Mouse (Mus musculus): Measurements from ENCODE around the gene E2f4. TPM values are rescaled to one million over a fixed set of nuclear protein-coding genes. Genes with fewer than 3 reads are reported as not detected.

The E2f4 gene
- total and polyA plus RNA-seq, 3 experiments, result 39.9 to 198 (median 51.0) TPM

DNA sequence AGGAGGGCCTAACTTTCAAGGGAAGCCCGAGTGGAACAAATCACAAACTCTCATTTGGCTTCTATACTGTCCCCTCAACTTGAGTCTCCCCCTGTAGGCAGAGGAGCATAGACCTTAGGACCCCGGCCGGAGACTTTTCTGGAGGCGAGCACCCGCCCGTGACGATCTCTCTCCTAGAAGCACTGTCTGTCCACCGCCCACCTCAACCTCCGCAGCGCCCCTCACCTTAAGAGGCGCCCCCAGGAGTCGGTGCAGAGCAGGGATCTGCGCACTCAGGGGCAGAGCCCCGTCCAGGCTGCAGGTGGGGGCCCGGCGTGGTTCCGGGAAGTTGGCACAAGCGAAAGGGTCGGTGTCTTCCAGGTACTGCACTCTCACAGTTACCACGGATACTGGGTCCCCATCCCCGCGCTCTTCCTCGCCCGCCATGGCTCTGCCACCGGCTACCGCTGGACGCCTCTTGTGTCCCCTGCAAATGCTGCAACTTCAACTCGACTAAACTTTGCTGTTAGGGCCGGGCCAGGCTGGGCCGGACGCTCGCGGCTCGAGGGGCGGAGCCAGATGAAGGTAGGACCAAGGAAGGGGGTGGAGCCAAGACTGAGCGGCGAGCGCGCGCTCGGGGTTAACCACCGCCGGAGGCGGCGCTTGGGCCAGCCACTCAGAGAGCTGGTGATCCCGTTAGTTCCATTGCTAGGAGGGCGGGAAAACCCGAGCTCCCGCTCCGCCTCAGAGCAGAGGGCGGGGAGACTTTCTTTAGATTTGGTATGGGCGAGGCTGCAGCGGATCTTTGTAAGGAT lies 50.2 kb downstream of the E2f4 start, which contains the start of gene Fhod1 (continued):
- TF ChIP-seq ZKSCAN1 (IDR thresholded peaks at IDR 0.05; ENCODE audit: borderline replicate concordance, low read depth, low read length) (no peak), CTCF (conservative IDR thresholded peaks at IDR 0.05 in 1 of 2, IDR thresholded peaks at IDR 0.05 in 1 of 2; ENCODE audit: low read depth in 2 of 2, low read length in 2 of 2) (peak in 1 of 2 experiments; percentile 40; a peak in 2 of 4 replicates), MXI1 (IDR thresholded peaks at IDR 0.05; ENCODE audit: low read depth, low read length) (no peak), HCFC1 (IDR thresholded peaks at IDR 0.05; ENCODE audit: low read depth, low read length) (peak; percentile 38; the same call in 1 of the 2 replicates), ZMIZ1 (IDR thresholded peaks at IDR 0.05; ENCODE audit: low read depth, low read length) (no peak), USF2 (conservative IDR thresholded peaks at IDR 0.05; ENCODE audit: low read depth, low read length) (no peak), RAD21 (IDR thresholded peaks at IDR 0.05; ENCODE audit: low read depth, low read length) (no peak), TBP (conservative IDR thresholded peaks at IDR 0.05; ENCODE audit: low read depth, low read length) (no peak), IRF4 (IDR thresholded peaks at IDR 0.05; ENCODE audit: low read depth, low read length) (no peak; the same call in 1 of the 2 replicates), TCF12 (IDR thresholded peaks at IDR 0.05; ENCODE audit: low read depth, low read length) (peak; percentile 59; the same call in 1 of the 2 replicates), KAT2A (IDR thresholded peaks at IDR 0.05; ENCODE audit: insufficient replicate concordance, low read length) (no peak), CHD1 (IDR thresholded peaks at IDR 0.05; ENCODE audit: low read depth, low read length) (no peak), NRF1 (IDR thresholded peaks at IDR 0.05; ENCODE audit: low read depth, low read length) (peak; percentile 47; the same call in 1 of the 2 replicates), USF1 (IDR thresholded peaks at IDR 0.05; ENCODE audit: low read depth, low read length) (no peak)

DNA sequence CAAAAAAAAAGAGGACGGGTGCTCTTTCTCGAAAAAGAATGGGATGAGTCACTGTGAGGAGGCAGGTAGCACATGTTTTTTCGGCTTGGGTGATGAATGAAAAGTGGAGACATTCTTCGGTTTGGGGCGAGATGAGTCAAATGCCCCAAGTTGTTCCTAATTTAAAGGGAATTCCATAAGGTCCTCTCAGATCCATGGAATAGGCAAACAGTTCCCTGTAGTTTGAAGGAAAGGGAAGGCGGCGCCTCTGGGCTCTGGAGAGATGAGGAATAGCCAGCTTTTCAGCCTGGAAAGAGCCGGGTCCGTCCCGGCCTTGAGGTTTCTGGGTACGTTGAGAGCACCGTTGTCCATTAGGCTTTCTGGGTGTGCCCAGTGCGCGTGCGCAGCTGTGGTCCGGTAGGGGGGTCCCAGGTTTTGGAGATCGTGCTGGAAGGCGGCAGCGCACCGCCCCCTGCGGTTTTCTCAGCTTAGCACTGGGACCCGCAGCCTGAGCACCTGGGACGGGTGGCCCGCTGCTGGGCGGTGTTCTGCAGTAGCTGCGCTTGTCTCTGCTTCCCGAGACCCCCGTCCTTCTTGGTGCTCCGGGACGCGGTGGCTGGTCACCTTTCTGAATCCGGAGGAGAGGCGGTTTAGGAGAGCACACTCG lies 51.1 kb downstream of the E2f4 start, which contains the start of gene Slc9a5:
Slc9a5 (plus strand) TSS at position 394 of the 646 bp plus-strand sequence.
- Histone ChIP-seq H3K4me2 (ENCODE audit: insufficient read depth, low read depth, poor library complexity, severe bottlenecking) (peak within 1 kb of the TSS; percentile 90), H3K4me3 (replicated peaks in 1 of 3; ENCODE audit: low read depth in 2 of 3, low read length in 2 of 3, poor library complexity in 1 of 3) (peak within 1 kb of the TSS; percentile 80 to 85 (median 82)), H3K79me2 (replicated peaks; ENCODE audit: control insufficient read depth, extremely low read depth, insufficient read depth, poor library complexity, severe bottlenecking) (no peaks in the 10 kb centered on the region; the same call in 1 of the 2 replicates), H3K27ac (ENCODE audit: insufficient read depth, low read depth) (no peak within 1 kb of the TSS), H3K9ac (ENCODE audit: insufficient read depth, low read depth) (peak within 1 kb of the TSS; percentile 57), H3K4me1 (ENCODE audit: control insufficient read depth in 1 of 2, insufficient read depth in 2 of 2) (peaks cover 15 to 39% of the 10 kb centered on the region in 2 experiments), H3K27me3 (replicated peaks) (peaks cover 17% of the 10 kb centered on the region), H3K9me3 (replicated peaks; ENCODE audit: low read length) (no peaks in the 10 kb centered on the region), H3K36me3 (replicated peaks in 1 of 2; ENCODE audit: control insufficient read depth in 1 of 2, insufficient read depth in 1 of 2, low read length in 1 of 2) (no peaks in the 10 kb centered on the region)
- peak; percentile 48 for DNase-seq (ENCODE audit: extremely low read depth)
- dilution Hi-C loops (cut with MboI; ENCODE audit: extremely low pct_ligation_motif_present, extremely low pct_unique_long_range_greater_than_20kb, low sequenced_read_pairs), result no loop called here
- in situ Hi-C loops (cut with MboI; ENCODE audit: low pct_ligation_motif_present, low pct_unique_long_range_greater_than_20kb, low sequenced_read_pairs), result no loop called here
- TF ChIP-seq RAD21 (IDR thresholded peaks at IDR 0.05; ENCODE audit: low read depth, low read length) (peak; percentile 5), ZNF384 (IDR thresholded peaks at IDR 0.05; ENCODE audit: low read depth, low read length) (no peak), HCFC1 (IDR thresholded peaks at IDR 0.05; ENCODE audit: low read depth, low read length) (0 out of 2 replicates have a peak, but pooled peaks have one; percentile 10), ETS1 (conservative IDR thresholded peaks at IDR 0.05; ENCODE audit: low read depth, low read length) (no peak), E2F4 (IDR thresholded peaks at IDR 0.05; ENCODE audit: insufficient replicate concordance, low read depth, low read length) (no peak), NRF1 (IDR thresholded peaks at IDR 0.05; ENCODE audit: low read depth, low read length) (peak; percentile 91), MAX (IDR thresholded peaks at IDR 0.05; ENCODE audit: low read length) (no peak), USF1 (IDR thresholded peaks at IDR 0.05; ENCODE audit: low read depth, low read length) (no peak), SIN3A (IDR thresholded peaks at IDR 0.05; ENCODE audit: low read length) (no peak; the same call in none of the 2 replicates), RCOR1 (conservative IDR thresholded peaks at IDR 0.05; ENCODE audit: low read depth, low read length) (no peak), POLR2AphosphoS2 (IDR thresholded peaks at IDR 0.05; ENCODE audit: low read depth, low read length) (no peak), MAZ (IDR thresholded peaks at IDR 0.05; ENCODE audit: low read depth, low read length) (no peak), KAT2A (IDR thresholded peaks at IDR 0.05; ENCODE audit: insufficient replicate concordance, low read length) (no peak), IRF4 (IDR thresholded peaks at IDR 0.05; ENCODE audit: low read depth, low read length) (no peak), JUN (IDR thresholded peaks at IDR 0.05; ENCODE audit: insufficient read depth, low read depth, low read length) (no peak), USF2 (conservative IDR thresholded peaks at IDR 0.05; ENCODE audit: low read depth, low read length) (no peak), MXI1 (IDR thresholded peaks at IDR 0.05; ENCODE audit: low read depth, low read length) (peak; percentile 78), POLR2A (IDR thresholded peaks at IDR 0.05; ENCODE audit: low read depth, low read length) (0 out of 2 replicates have a peak, but pooled peaks have one; percentile 38), CHD2 (IDR thresholded peaks at IDR 0.05; ENCODE audit: low read length) (no peak), TCF12 (IDR thresholded peaks at IDR 0.05; ENCODE audit: low read depth, low read length) (0 out of 2 replicates have a peak, but pooled peaks have one; percentile 14), MEF2A (IDR thresholded peaks at IDR 0.05; ENCODE audit: borderline replicate concordance, low read depth, low read length) (no peak), EP300 (IDR thresholded peaks at IDR 0.05; ENCODE audit: low read length) (no peak), TBP (conservative IDR thresholded peaks at IDR 0.05; ENCODE audit: low read depth, low read length) (0 out of 2 replicates have a peak, but pooled peaks have one; percentile 8), MAFK (IDR thresholded peaks at IDR 0.05; ENCODE audit: insufficient replicate concordance, low read length) (no peak), UBTF (IDR thresholded peaks at IDR 0.05; ENCODE audit: low read depth, low read length) (peak; percentile 70), CTCF (conservative IDR thresholded peaks at IDR 0.05 in 1 of 2, IDR thresholded peaks at IDR 0.05 in 1 of 2; ENCODE audit: low read depth in 2 of 2, low read length in 2 of 2) (peak in 1 of 2 experiments; percentile 28; a peak in 1 of 4 replicates), PAX5 (IDR thresholded peaks at IDR 0.05; ENCODE audit: low read length) (no peak), MYC (IDR thresholded peaks at IDR 0.05; ENCODE audit: low read depth, low read length) (0 out of 2 replicates have a peak, but pooled peaks have one; percentile 10), CHD1 (IDR thresholded peaks at IDR 0.05; ENCODE audit: low read depth, low read length) (no peak)

Data from CH12.LX (cell line).